Mouse (Mus musculus) adrenal gland, postnatal 14 days (tissue): ENCODE measurements around the gene Alyref2. TPM values are rescaled to one million over a fixed set of nuclear protein-coding genes. Genes with fewer than 3 reads are reported as not detected.

Experiments used
- total RNA-seq: library from RNA; stranded (reverse); gene quantifications from 2 replicates; pipeline ENCODE4 v1.2.3, GENCODE M21; 2021

Alyref2 gene
- total RNA-seq, 1 experiment from 2014 or later = 7.3 TPM

Other genes with a start within 250 kb of the Alyref2 start
- gene B4galt3, start 233.2 kb upstream of the Alyref2 start, total RNA-seq = 31.1 and 34.1 TPM in 2 replicates
- gene Ppox, start 222.3 kb upstream of the Alyref2 start, total RNA-seq = 34.8 and 38.1 TPM in 2 replicates
- 36.5 and 37.2 TPM in 2 replicates for gene Usp21, start 215.5 kb upstream of the Alyref2 start, total RNA-seq
- gene Ufc1, start 208.5 kb upstream of the Alyref2 start, total RNA-seq = 128 and 133 TPM in 2 replicates
- 33.7 and 36.1 TPM in 2 replicates for gene Dedd, start 174.3 kb upstream of the Alyref2 start, total RNA-seq
- 62.1 and 62.8 TPM in 2 replicates for gene Nit1, start 157.8 kb upstream of the Alyref2 start, total RNA-seq
- 140 and 148 TPM in 2 replicates for gene Pfdn2, start 157.8 kb upstream of the Alyref2 start, total RNA-seq
- gene Klhdc9, start 142.7 kb upstream of the Alyref2 start, total RNA-seq = 3.1 and 5.1 TPM in 2 replicates
- 0.11 TPM in 2 replicates for gene Nectin4, start 133.4 kb upstream of the Alyref2 start, total RNA-seq
- 3.4 and 13.3 TPM in 2 replicates for gene Arhgap30, start 114.5 kb upstream of the Alyref2 start, total RNA-seq
- gene Usf1, start 92.2 kb upstream of the Alyref2 start, total RNA-seq = 49.6 and 69.1 TPM in 2 replicates
- 2.6 and 11.3 TPM in 2 replicates for gene Tstd1, start 84.6 kb upstream of the Alyref2 start, total RNA-seq
- 59.6 and 66.3 TPM in 2 replicates for gene F11r, start 65.9 kb upstream of the Alyref2 start, total RNA-seq
- gene Itln1, start 31.8 kb downstream of the Alyref2 start, total RNA-seq = not detected in 2 replicates
- gene Cd244a, start 55.7 kb downstream of the Alyref2 start, total RNA-seq = 0.48 and 1.3 TPM in 2 replicates
- gene Ly9, start 103.9 kb downstream of the Alyref2 start, total RNA-seq = 0.85 and 6.1 TPM in 2 replicates
- gene Slamf7, start 149.6 kb downstream of the Alyref2 start, total RNA-seq = 0.74 and 2.7 TPM in 2 replicates
- 2.6 and 7.7 TPM in 2 replicates for gene Cd48, start 178.5 kb downstream of the Alyref2 start, total RNA-seq